Mouse (Mus musculus): ENCODE measurements around the gene Unc13c.

GRCm38 (mm10) chr9:73774616-73775015 lies 194.2 kb downstream of the Unc13c start:
- TF ChIP-seq GATA1 (IDR thresholded peaks at IDR 0.05; ENCODE audit: borderline replicate concordance, low read length): no peak
- TF ChIP-seq FLI1 (IDR thresholded peaks at IDR 0.05; ENCODE audit: low read length): no peak

Measured in megakaryocyte, embryonic 14.5 days (primary cell).